Mouse (Mus musculus): ENCODE measurements around the gene Nr6a1.

The Nr6a1 gene

GRCm38 (mm10) chr2:38927115-38927979 is at the start of gene Nr6a1:
TSS of gene Nr6a1 (minus strand) at chr2:38927688.
- DNase-seq, result peak; percentile 73

GRCm38 (mm10) chr2:38975941-38976805 is 48.7 kb upstream of the Nr6a1 start:
- no peak for DNase-seq

- no peak for DNase-seq
Measured at GRCm38 (mm10) chr2:38975181-38975580, 47.7 kb upstream of the Nr6a1 start.

- no peak for DNase-seq
Measured at GRCm38 (mm10) chr2:38974171-38974570, 46.7 kb upstream of the Nr6a1 start.

GRCm38 (mm10) chr2:38973701-38974100 is 46.2 kb upstream of the Nr6a1 start:
- no peak for DNase-seq

- no peak for DNase-seq
Measured at GRCm38 (mm10) chr2:38973223-38973622, 45.7 kb upstream of the Nr6a1 start.

GRCm38 (mm10) chr2:38970057-38970456 is 42.6 kb upstream of the Nr6a1 start:
- DNase-seq, result no peak

GRCm38 (mm10) chr2:38969650-38970049 is 42.2 kb upstream of the Nr6a1 start:
- no peak for DNase-seq

GRCm38 (mm10) chr2:38964198-38964597 is 36.7 kb upstream of the Nr6a1 start:
- peak; percentile 17 for DNase-seq

GRCm38 (mm10) chr2:38957671-38958223 is 30.3 kb upstream of the Nr6a1 start:
- no peak for DNase-seq

- no peak for DNase-seq
Measured at GRCm38 (mm10) chr2:38956062-38956461, 28.6 kb upstream of the Nr6a1 start.

- peak; percentile 19 for DNase-seq
Measured at GRCm38 (mm10) chr2:38953152-38953883, 25.8 kb upstream of the Nr6a1 start.

- DNase-seq, result peak; percentile 89
Measured at GRCm38 (mm10) chr2:38950281-38950719, 22.8 kb upstream of the Nr6a1 start.

GRCm38 (mm10) chr2:38947566-38947965 is 20.1 kb upstream of the Nr6a1 start:
- peak; percentile 64 for DNase-seq

- peak; percentile 40 for DNase-seq
Measured at GRCm38 (mm10) chr2:38944460-38945161, 17.1 kb upstream of the Nr6a1 start.

GRCm38 (mm10) chr2:38943977-38944376 is 16.5 kb upstream of the Nr6a1 start:
- no peak for DNase-seq

GRCm38 (mm10) chr2:38943161-38943560 is 15.7 kb upstream of the Nr6a1 start:
- no peak for DNase-seq

- no peak for DNase-seq
Measured at GRCm38 (mm10) chr2:38941898-38942297, 14.4 kb upstream of the Nr6a1 start.

GRCm38 (mm10) chr2:38941426-38941825 is 13.9 kb upstream of the Nr6a1 start:
- no peak for DNase-seq

- no peak for DNase-seq
Measured at GRCm38 (mm10) chr2:38939047-38939446, 11.6 kb upstream of the Nr6a1 start.

GRCm38 (mm10) chr2:38938007-38938406 is 10.5 kb upstream of the Nr6a1 start:
- no peak for DNase-seq

- DNase-seq, result no peak
Measured at GRCm38 (mm10) chr2:38937396-38937795, 9.9 kb upstream of the Nr6a1 start.
